Mouse (Mus musculus) neural tube, embryonic 14.5 days (tissue): ENCODE results near the gene Ets2. TPM values are rescaled to one million over a fixed set of nuclear protein-coding genes. Genes with fewer than 3 reads are reported as not detected.

Experiments used
- ATAC-seq: fragments of 200-750 bp; cut with Nextera tagmentation; 2 replicates; pipeline ENCODE4 v1.8.0; 2017; ENCODE audit warnings: low read depth, mild to moderate bottlenecking, moderate TSS enrichment, moderate library complexity
- H3K27ac ChIP-seq: fragments of 300-500 bp; sonication (generic); 2 replicates; pipeline ENCODE4 v1.5.1; 2014; ENCODE audit warnings: low read depth, mild to moderate bottlenecking, control low read depth, low read length, moderate library complexity, mixed read lengths
- H3K27me3 ChIP-seq: fragments of 300-500 bp; sonication (generic); 2 replicates; pipeline ENCODE4 v1.6.1; 2014; ENCODE audit warnings: low read length; ENCODE audit not compliant: control insufficient read depth, insufficient read depth
- H3K36me3 ChIP-seq: fragments of 300-500 bp; sonication (generic); 2 replicates; pipeline ENCODE4 v1.6.1; 2014; ENCODE audit warnings: low read length, mixed read lengths; ENCODE audit not compliant: control insufficient read depth, insufficient read depth
- H3K4me1 ChIP-seq: fragments of 300-500 bp; sonication (generic); 2 replicates; pipeline ENCODE4 v1.6.1; 2014; ENCODE audit warnings: low read length; ENCODE audit not compliant: control insufficient read depth, insufficient read depth
- H3K4me2 ChIP-seq: fragments of 300-500 bp; sonication (generic); 2 replicates; pipeline ENCODE4 v1.6.1; 2014; ENCODE audit warnings: mild to moderate bottlenecking, low read depth, low read length, control low read depth
- H3K4me3 ChIP-seq: fragments of 300-500 bp; sonication (generic); 2 replicates; pipeline ENCODE4 v1.5.1; 2014; ENCODE audit warnings: low read depth, low read length, control low read depth, mixed read lengths
- H3K9ac ChIP-seq: fragments of 300-500 bp; sonication (generic); replicated peaks from 2 replicates; pipeline ENCODE4 v1.6.1; 2014; ENCODE audit warnings: low read depth, mild to moderate bottlenecking, control low read depth, low read length, mixed read lengths
- H3K9me3 ChIP-seq: fragments of 300-500 bp; sonication (generic); 2 replicates; pipeline ENCODE4 v1.6.1; 2016; ENCODE audit warnings: low read length; ENCODE audit not compliant: control insufficient read depth
- WGBS: fragments of 180-500 bp; shearing (Covaris S2); extraction: QIAGEN DNeasy Blood & Tissue Kit; methylation state at CpG from one replicate; pipeline ENCODE4 v1.1.7; 2014; 5-methylcytosine and 5-hydroxymethylcytosine counted together
- polyA plus RNA-seq: library from polyadenylated mRNA; unstranded; fragments of >200 nt; fragmentation: Nextera tagmentation; extraction: Ambion mirVana; gene quantifications from 2 replicates; pipeline ENCODE4 v1.2.1, GENCODE M21; 2014

Gene Ets2
- polyA plus RNA-seq, 1 experiment from 2014 or later: 21.4 TPM

- no peak for ATAC-seq
- Histone ChIP-seq H3K4me1 (no peaks in the 10 kb centered on the region), H3K9me3 (no peaks in the 10 kb centered on the region), H3K4me3 (no peak overlapping the region), H3K27ac (no peak overlapping the region), H3K27me3 (no peaks in the 10 kb centered on the region), H3K36me3 (no peaks in the 10 kb centered on the region), H3K4me2 (no peak overlapping the region), H3K9ac (no peak overlapping the region)
- WGBS: 45% methylated on average over 6 of the region's 6 CpGs
Measured at GRCm38 (mm10) chr16:95739522-95739921, 37.6 kb downstream of the Ets2 start.

- no peaks in the 10 kb centered on the region for H3K27me3 ChIP-seq
- ATAC-seq: no peak
- H3K36me3 ChIP-seq: no peaks in the 10 kb centered on the region
- H3K9me3 ChIP-seq: no peaks in the 10 kb centered on the region
- H3K4me1 ChIP-seq: no peaks in the 10 kb centered on the region
- H3K4me2 ChIP-seq: no peak overlapping the region
- H3K4me3 ChIP-seq: no peak overlapping the region
- 75% methylated on average over 11 of the region's 11 CpGs for WGBS
- H3K27ac ChIP-seq: no peak overlapping the region
- H3K9ac ChIP-seq: no peak overlapping the region
Measured at GRCm38 (mm10) chr16:95741358-95741757, 39.5 kb downstream of the Ets2 start.

GRCm38 (mm10) chr16:95741915-95742739 lies 40.3 kb downstream of the Ets2 start:
- H3K36me3 ChIP-seq: no peaks in the 10 kb centered on the region
- H3K4me2 ChIP-seq: no peak overlapping the region
- H3K4me1 ChIP-seq: no peaks in the 10 kb centered on the region
- H3K27me3 ChIP-seq: no peaks in the 10 kb centered on the region
- no peak overlapping the region for H3K4me3 ChIP-seq
- no peaks in the 10 kb centered on the region for H3K9me3 ChIP-seq
- WGBS: 87% methylated on average over 10 of the region's 10 CpGs
- no peak for ATAC-seq
- no peak overlapping the region for H3K27ac ChIP-seq
- no peak overlapping the region for H3K9ac ChIP-seq

GRCm38 (mm10) chr16:95742740-95743030 lies 40.8 kb downstream of the Ets2 start:
- no peak overlapping the region for H3K4me2 ChIP-seq
- H3K9ac ChIP-seq: no peak overlapping the region
- no peak for ATAC-seq
- H3K36me3 ChIP-seq: no peaks in the 10 kb centered on the region
- WGBS: 79% methylated on average over 6 of the region's 6 CpGs
- H3K27ac ChIP-seq: no peak overlapping the region
- no peak overlapping the region for H3K4me3 ChIP-seq
- H3K4me1 ChIP-seq: no peaks in the 10 kb centered on the region
- H3K27me3 ChIP-seq: no peaks in the 10 kb centered on the region
- no peaks in the 10 kb centered on the region for H3K9me3 ChIP-seq

GRCm38 (mm10) chr16:95743104-95743503 lies 41.2 kb downstream of the Ets2 start:
- Histone ChIP-seq H3K9ac (no peak overlapping the region), H3K36me3 (no peaks in the 10 kb centered on the region), H3K4me2 (no peak overlapping the region), H3K27me3 (no peaks in the 10 kb centered on the region), H3K27ac (no peak overlapping the region), H3K4me3 (no peak overlapping the region), H3K9me3 (no peaks in the 10 kb centered on the region), H3K4me1 (no peaks in the 10 kb centered on the region)
- 87% methylated on average over 4 of the region's 4 CpGs for WGBS
- no peak for ATAC-seq

- no peak for ATAC-seq
- Histone ChIP-seq H3K27ac (no peak overlapping the region), H3K9me3 (no peaks in the 10 kb centered on the region), H3K9ac (no peak overlapping the region), H3K4me1 (no peaks in the 10 kb centered on the region), H3K4me3 (no peak overlapping the region), H3K4me2 (no peak overlapping the region), H3K36me3 (no peaks in the 10 kb centered on the region), H3K27me3 (no peaks in the 10 kb centered on the region)
- WGBS: 86% methylated on average over 8 of the region's 8 CpGs
Measured at GRCm38 (mm10) chr16:95744771-95745170, 42.9 kb downstream of the Ets2 start.

GRCm38 (mm10) chr16:95745685-95746084 lies 43.8 kb downstream of the Ets2 start:
- 85% methylated on average over 3 of the region's 3 CpGs for WGBS
- no peak overlapping the region for H3K4me3 ChIP-seq
- H3K4me1 ChIP-seq: no peaks in the 10 kb centered on the region

GRCm38 (mm10) chr16:95746565-95746964 lies 44.7 kb downstream of the Ets2 start:
- no peak for ATAC-seq
- no peak overlapping the region for H3K4me3 ChIP-seq
- no peaks in the 10 kb centered on the region for H3K4me1 ChIP-seq
- no peak overlapping the region for H3K9ac ChIP-seq
- 88% methylated on average over 2 of the region's 2 CpGs for WGBS
- no peak overlapping the region for H3K27ac ChIP-seq
- H3K36me3 ChIP-seq: no peaks in the 10 kb centered on the region
- no peak overlapping the region for H3K4me2 ChIP-seq
- H3K27me3 ChIP-seq: no peaks in the 10 kb centered on the region
- H3K9me3 ChIP-seq: no peaks in the 10 kb centered on the region

More at GRCm38 (mm10) chr16:95745685-95746084, 43.8 kb downstream of the Ets2 start:
- no peak overlapping the region for H3K4me2 ChIP-seq
- H3K9me3 ChIP-seq: no peaks in the 10 kb centered on the region
- no peak overlapping the region for H3K9ac ChIP-seq
- no peaks in the 10 kb centered on the region for H3K36me3 ChIP-seq
- H3K27me3 ChIP-seq: no peaks in the 10 kb centered on the region
- no peak for ATAC-seq
- no peak overlapping the region for H3K27ac ChIP-seq

- Histone ChIP-seq H3K27me3 (no peaks in the 10 kb centered on the region), H3K4me2 (no peak overlapping the region), H3K9me3 (no peaks in the 10 kb centered on the region), H3K4me1 (peaks cover 3% of the 10 kb centered on the region; the same call in 1 of the 2 replicates), H3K36me3 (no peaks in the 10 kb centered on the region), H3K27ac (no peak overlapping the region), H3K9ac (no peak overlapping the region), H3K4me3 (no peak overlapping the region)
- 80% methylated on average over 12 of the region's 12 CpGs for WGBS
- no peak for ATAC-seq
Measured at GRCm38 (mm10) chr16:95749291-95750103, 47.6 kb downstream of the Ets2 start.
